Mouse (Mus musculus): Measurements from ENCODE around the gene Phxr2.

- TF ChIP-seq POLR2A (IDR thresholded peaks at IDR 0.05; ENCODE audit: low read depth, low read length) = no peak
- no peak for TF ChIP-seq MAX (IDR thresholded peaks at IDR 0.05; ENCODE audit: low read length)
- TF ChIP-seq SIN3A (IDR thresholded peaks at IDR 0.05; ENCODE audit: low read length) = no peak
- no peak for TF ChIP-seq ZNF384 (IDR thresholded peaks at IDR 0.05; ENCODE audit: low read depth, low read length)
- TF ChIP-seq TCF12 (IDR thresholded peaks at IDR 0.05; ENCODE audit: low read depth, low read length) = no peak
- TF ChIP-seq CTCF (conservative IDR thresholded peaks at IDR 0.05 in 1 of 2, IDR thresholded peaks at IDR 0.05 in 1 of 2; ENCODE audit: low read depth in 2 of 2, low read length in 2 of 2) = peak; percentile 9 to 14; a peak in 1 of 4 replicates
Measured at GRCm38 (mm10) chr10:99156808-99157207, 30.7 kb upstream of the Phxr2 start.

Measured in CH12.LX (cell line).